Mouse (Mus musculus): Measurements from ENCODE around the gene Adgrf3. TPM values are rescaled to one million over a fixed set of nuclear protein-coding genes. Genes with fewer than 3 reads are reported as not detected.

Gene Adgrf3
- polyA plus RNA-seq, 1 experiment: not detected

GRCm38 (mm10) chr5:30170303-30170940 is 35.1 kb downstream of the Adgrf3 start:
- H3K4me3 ChIP-seq (replicated peaks; ENCODE audit: insufficient read depth, low read depth, low read length): no peak overlapping the region
- WGBS: 86% methylated on average over 5 of the region's 5 CpGs

GRCm38 (mm10) chr5:30165234-30165946 is 40.1 kb downstream of the Adgrf3 start:
- WGBS: 81% methylated on average over 5 of the region's 5 CpGs
- no peak for TF ChIP-seq CTCF (IDR thresholded peaks at IDR 0.05; ENCODE audit: borderline replicate concordance, insufficient read depth, low read depth, low read length)
- TF ChIP-seq POLR2A (IDR thresholded peaks at IDR 0.05; ENCODE audit: borderline replicate concordance, insufficient read depth, low read length): no peak
- H3K4me3 ChIP-seq (replicated peaks; ENCODE audit: insufficient read depth, low read depth, low read length): no peak overlapping the region

More at GRCm38 (mm10) chr5:30170303-30170940, 35.1 kb downstream of the Adgrf3 start:
- Histone ChIP-seq H3K4me1 (ENCODE audit: control insufficient read depth, insufficient read depth, low read length) (no peaks in the 10 kb centered on the region), H3K27me3 (ENCODE audit: control insufficient read depth, insufficient read depth, low read length) (no peaks in the 10 kb centered on the region), H3K27ac (ENCODE audit: insufficient read depth, low read length) (no peak overlapping the region)
- no peak for TF ChIP-seq CTCF (IDR thresholded peaks at IDR 0.05; ENCODE audit: borderline replicate concordance, insufficient read depth, low read depth, low read length)
- DNase-seq: no peak

GRCm38 (mm10) chr5:30162339-30162738 is 43.2 kb downstream of the Adgrf3 start:
- DNase-seq: no peak
- Histone ChIP-seq H3K27ac (ENCODE audit: insufficient read depth, low read length) (no peak overlapping the region), H3K4me3 (replicated peaks; ENCODE audit: insufficient read depth, low read depth, low read length) (no peak overlapping the region), H3K4me1 (ENCODE audit: control insufficient read depth, insufficient read depth, low read length) (0 out of 2 replicates have a peak, but pooled peaks cover 3% of the 10 kb centered on the region), H3K27me3 (ENCODE audit: control insufficient read depth, insufficient read depth, low read length) (no peaks in the 10 kb centered on the region)
- TF ChIP-seq CTCF (IDR thresholded peaks at IDR 0.05; ENCODE audit: borderline replicate concordance, insufficient read depth, low read depth, low read length) (no peak), POLR2A (IDR thresholded peaks at IDR 0.05; ENCODE audit: borderline replicate concordance, insufficient read depth, low read length) (no peak)
- WGBS: 87% methylated on average over 6 of the region's 6 CpGs

More at GRCm38 (mm10) chr5:30165234-30165946, 40.1 kb downstream of the Adgrf3 start:
- H3K4me1 ChIP-seq (ENCODE audit: control insufficient read depth, insufficient read depth, low read length): 0 out of 2 replicates have a peak, but pooled peaks cover 1% of the 10 kb centered on the region
- H3K27ac ChIP-seq (ENCODE audit: insufficient read depth, low read length): no peak overlapping the region
- no peaks in the 10 kb centered on the region for H3K27me3 ChIP-seq (ENCODE audit: control insufficient read depth, insufficient read depth, low read length)
- DNase-seq: no peak

- no peak for DNase-seq
- Histone ChIP-seq H3K27ac (ENCODE audit: insufficient read depth, low read length) (no peak overlapping the region), H3K27me3 (ENCODE audit: control insufficient read depth, insufficient read depth, low read length) (no peaks in the 10 kb centered on the region), H3K4me1 (ENCODE audit: control insufficient read depth, insufficient read depth, low read length) (0 out of 2 replicates have a peak, but pooled peaks cover 3% of the 10 kb centered on the region), H3K4me3 (replicated peaks; ENCODE audit: insufficient read depth, low read depth, low read length) (no peak overlapping the region)
- TF ChIP-seq POLR2A (IDR thresholded peaks at IDR 0.05; ENCODE audit: borderline replicate concordance, insufficient read depth, low read length): no peak
- no peak for TF ChIP-seq CTCF (IDR thresholded peaks at IDR 0.05; ENCODE audit: borderline replicate concordance, insufficient read depth, low read depth, low read length)
- WGBS: 83% methylated on average over 1 of the region's 1 CpGs
Observed at GRCm38 (mm10) chr5:30161836-30162235, 43.7 kb downstream of the Adgrf3 start.

- DNase-seq: peak; percentile 25 to 55
- H3K4me3 ChIP-seq (replicated peaks; ENCODE audit: insufficient read depth, low read depth, low read length): no peak overlapping the region
- 18% methylated on average over 6 of the region's 6 CpGs for WGBS
- no peak overlapping the region for H3K27ac ChIP-seq (ENCODE audit: insufficient read depth, low read length)
- no peaks in the 10 kb centered on the region for H3K27me3 ChIP-seq (ENCODE audit: control insufficient read depth, insufficient read depth, low read length)
- peaks cover 3% of the 10 kb centered on the region; the same call in 1 of the 2 replicates for H3K4me1 ChIP-seq (ENCODE audit: control insufficient read depth, insufficient read depth, low read length)
- TF ChIP-seq POLR2A (IDR thresholded peaks at IDR 0.05; ENCODE audit: borderline replicate concordance, insufficient read depth, low read length): no peak
- TF ChIP-seq CTCF (IDR thresholded peaks at IDR 0.05; ENCODE audit: borderline replicate concordance, insufficient read depth, low read depth, low read length): no peak
Observed at GRCm38 (mm10) chr5:30159601-30160000, 45.9 kb downstream of the Adgrf3 start.

- Histone ChIP-seq H3K27ac (ENCODE audit: insufficient read depth, low read length) (no peak overlapping the region), H3K27me3 (ENCODE audit: control insufficient read depth, insufficient read depth, low read length) (no peaks in the 10 kb centered on the region), H3K4me1 (ENCODE audit: control insufficient read depth, insufficient read depth, low read length) (peaks cover 3% of the 10 kb centered on the region; the same call in 1 of the 2 replicates), H3K4me3 (replicated peaks; ENCODE audit: insufficient read depth, low read depth, low read length) (peak overlapping the region; percentile 86)
- TF ChIP-seq POLR2A (IDR thresholded peaks at IDR 0.05; ENCODE audit: borderline replicate concordance, insufficient read depth, low read length) (no peak), CTCF (IDR thresholded peaks at IDR 0.05; ENCODE audit: borderline replicate concordance, insufficient read depth, low read depth, low read length) (no peak)
- 22% methylated on average over 13 of the region's 13 CpGs for WGBS
- DNase-seq: no peak
Observed at GRCm38 (mm10) chr5:30155821-30156629, 49.5 kb downstream of the Adgrf3 start.

GRCm38 (mm10) chr5:30155395-30155792 is 50.1 kb downstream of the Adgrf3 start:
- no peaks in the 10 kb centered on the region for H3K27me3 ChIP-seq (ENCODE audit: control insufficient read depth, insufficient read depth, low read length)
- WGBS: under 1% methylated on average over 31 of the region's 31 CpGs
- no peak for DNase-seq
- peak overlapping the region; percentile 99 for H3K27ac ChIP-seq (ENCODE audit: insufficient read depth, low read length)
- TF ChIP-seq CTCF (IDR thresholded peaks at IDR 0.05; ENCODE audit: borderline replicate concordance, insufficient read depth, low read depth, low read length) (no peak), POLR2A (IDR thresholded peaks at IDR 0.05; ENCODE audit: borderline replicate concordance, insufficient read depth, low read length) (no peak)
- peaks cover 2% of the 10 kb centered on the region; the same call in 1 of the 2 replicates for H3K4me1 ChIP-seq (ENCODE audit: control insufficient read depth, insufficient read depth, low read length)
- H3K4me3 ChIP-seq (replicated peaks; ENCODE audit: insufficient read depth, low read depth, low read length): peak overlapping the region; percentile 86
